Mouse (Mus musculus) C2C12 (cell line): ENCODE results near the gene Rpl9.

Source experiments
- CEBPB ChIP-seq: IDR thresholded peaks from one replicate; pipeline ENCODE4 v1.6.1; 2011; ENCODE audit warnings: low read depth, mild to moderate bottlenecking, control low read depth, moderate library complexity
- CTCF ChIP-seq: IDR thresholded peaks from one replicate; pipeline ENCODE4 v1.5.1; 2011; ENCODE audit not compliant: control insufficient read depth, insufficient read depth, insufficient read length
- MAX ChIP-seq: IDR thresholded peaks from one replicate; pipeline ENCODE4 v1.6.1; 2011; ENCODE audit warnings: mild to moderate bottlenecking, control low read depth
- MYOD1 ChIP-seq: IDR thresholded peaks from one replicate; pipeline ENCODE4 v1.6.1; 2011; ENCODE audit warnings: low read depth; ENCODE audit not compliant: control insufficient read depth, insufficient read length
- MYOG ChIP-seq: IDR thresholded peaks from one replicate; pipeline ENCODE4 v1.6.1; 2011; ENCODE audit not compliant: control insufficient read depth, insufficient read length; ENCODE audit errors: extremely low read depth
- USF1 ChIP-seq: IDR thresholded peaks from one replicate; pipeline ENCODE4 v1.6.1; 2011; ENCODE audit warnings: low read depth, mild to moderate bottlenecking, control low read depth, moderate library complexity

- TF ChIP-seq MAX: no peak
- no peak for TF ChIP-seq USF1
- TF ChIP-seq CTCF: no peak
- no peak for TF ChIP-seq MYOD1
- TF ChIP-seq MYOG: no peak
- no peak for TF ChIP-seq CEBPB
Observed at GRCm38 (mm10) chr5:65391753-65392152, 509 bp upstream of the Rpl9 start.
